Mouse (Mus musculus): ENCODE measurements at regions not wholly inside any gene's neighbourhood (a gene's known extent, or its start where the extent isn't known, plus 50 kb on each side); places are given as distances from the start of the nearest gene placed in this dataset.
A peak's percentile ranks its signal among the peaks of the same experiment; 100 is the strongest.

- H3K27me3 ChIP-seq (ENCODE audit: control insufficient read depth, insufficient read depth, low read length): no peaks in the 10 kb centered on the region
- H3K27ac ChIP-seq (ENCODE audit: low read depth, low read length): no peak overlapping the region
- WGBS: 54% methylated on average over 1 of the region's 1 CpGs
- H3K4me2 ChIP-seq (replicated peaks; ENCODE audit: low read depth, low read length): no peak overlapping the region
- H3K9me3 ChIP-seq (ENCODE audit: control insufficient read depth, low read length): no peaks in the 10 kb centered on the region
- ATAC-seq (ENCODE audit: low FRiP score, low TSS enrichment): no peak
- no peak overlapping the region for H3K9ac ChIP-seq (ENCODE audit: low read depth, low read length)
- no peaks in the 10 kb centered on the region for H3K4me1 ChIP-seq (ENCODE audit: control insufficient read depth, insufficient read depth, low read length)
- H3K36me3 ChIP-seq (ENCODE audit: control insufficient read depth, insufficient read depth, low read length): no peaks in the 10 kb centered on the region
- H3K4me3 ChIP-seq (ENCODE audit: low read length): no peak overlapping the region
These were observed 79.1 kb upstream of the Tmtc4 start for GRCm38 (mm10) chr14:123062908-123063307.

- Histone ChIP-seq H3K4me1 (ENCODE audit: control insufficient read depth, insufficient read depth, low read length) (no peaks in the 10 kb centered on the region), H3K27ac (ENCODE audit: low read depth, low read length) (no peak overlapping the region), H3K4me3 (ENCODE audit: low read length) (no peak overlapping the region), H3K27me3 (ENCODE audit: control insufficient read depth, insufficient read depth, low read length) (no peaks in the 10 kb centered on the region), H3K36me3 (ENCODE audit: control insufficient read depth, insufficient read depth, low read length) (no peaks in the 10 kb centered on the region), H3K4me2 (replicated peaks; ENCODE audit: low read depth, low read length) (no peak overlapping the region), H3K9ac (ENCODE audit: low read depth, low read length) (no peak overlapping the region), H3K9me3 (ENCODE audit: control insufficient read depth, low read length) (no peaks in the 10 kb centered on the region)
- no peak for ATAC-seq (ENCODE audit: low FRiP score, low TSS enrichment)
- 56% methylated on average over 4 of the region's 4 CpGs for WGBS
These were observed 73.1 kb upstream of the Tmtc4 start for GRCm38 (mm10) chr14:123056976-123057375.

GRCm38 (mm10) chr14:123048451-123048850 is 64.6 kb upstream of the Tmtc4 start:
- Histone ChIP-seq H3K4me3 (ENCODE audit: low read length) (no peak overlapping the region), H3K9me3 (ENCODE audit: control insufficient read depth, low read length) (no peaks in the 10 kb centered on the region), H3K9ac (ENCODE audit: low read depth, low read length) (no peak overlapping the region), H3K36me3 (ENCODE audit: control insufficient read depth, insufficient read depth, low read length) (no peaks in the 10 kb centered on the region), H3K4me1 (ENCODE audit: control insufficient read depth, insufficient read depth, low read length) (no peaks in the 10 kb centered on the region), H3K27ac (ENCODE audit: low read depth, low read length) (no peak overlapping the region), H3K27me3 (ENCODE audit: control insufficient read depth, insufficient read depth, low read length) (no peaks in the 10 kb centered on the region), H3K4me2 (replicated peaks; ENCODE audit: low read depth, low read length) (no peak overlapping the region)
- ATAC-seq (ENCODE audit: low FRiP score, low TSS enrichment): peak; percentile 71

GRCm38 (mm10) chr14:123040046-123040445 is 56.2 kb upstream of the Tmtc4 start:
- no peaks in the 10 kb centered on the region for H3K9me3 ChIP-seq (ENCODE audit: control insufficient read depth, low read length)
- no peak overlapping the region for H3K4me3 ChIP-seq (ENCODE audit: low read length)
- no peak for ATAC-seq (ENCODE audit: low FRiP score, low TSS enrichment)
- no peak overlapping the region for H3K27ac ChIP-seq (ENCODE audit: low read depth, low read length)
- no peak overlapping the region for H3K9ac ChIP-seq (ENCODE audit: low read depth, low read length)
- H3K4me2 ChIP-seq (replicated peaks; ENCODE audit: low read depth, low read length): no peak overlapping the region
- no peaks in the 10 kb centered on the region for H3K4me1 ChIP-seq (ENCODE audit: control insufficient read depth, insufficient read depth, low read length)
- no peaks in the 10 kb centered on the region for H3K36me3 ChIP-seq (ENCODE audit: control insufficient read depth, insufficient read depth, low read length)
- H3K27me3 ChIP-seq (ENCODE audit: control insufficient read depth, insufficient read depth, low read length): no peaks in the 10 kb centered on the region

GRCm38 (mm10) chr14:123037444-123037843 is 53.6 kb upstream of the Tmtc4 start:
- WGBS: 59% methylated on average over 2 of the region's 2 CpGs
- Histone ChIP-seq H3K4me1 (ENCODE audit: control insufficient read depth, insufficient read depth, low read length) (no peaks in the 10 kb centered on the region), H3K27me3 (ENCODE audit: control insufficient read depth, insufficient read depth, low read length) (no peaks in the 10 kb centered on the region), H3K36me3 (ENCODE audit: control insufficient read depth, insufficient read depth, low read length) (no peaks in the 10 kb centered on the region), H3K4me3 (ENCODE audit: low read length) (no peak overlapping the region), H3K9ac (ENCODE audit: low read depth, low read length) (no peak overlapping the region), H3K27ac (ENCODE audit: low read depth, low read length) (no peak overlapping the region), H3K9me3 (ENCODE audit: control insufficient read depth, low read length) (no peaks in the 10 kb centered on the region), H3K4me2 (replicated peaks; ENCODE audit: low read depth, low read length) (no peak overlapping the region)
- ATAC-seq (ENCODE audit: low FRiP score, low TSS enrichment): no peak
